Mouse (Mus musculus): ENCODE data around the gene Abca7. TPM values are rescaled to one million over a fixed set of nuclear protein-coding genes. Genes with fewer than 3 reads are reported as not detected.

The Abca7 gene
- polyA plus RNA-seq, 1 experiment from 2014 or later, result 4.0 TPM

DNA sequence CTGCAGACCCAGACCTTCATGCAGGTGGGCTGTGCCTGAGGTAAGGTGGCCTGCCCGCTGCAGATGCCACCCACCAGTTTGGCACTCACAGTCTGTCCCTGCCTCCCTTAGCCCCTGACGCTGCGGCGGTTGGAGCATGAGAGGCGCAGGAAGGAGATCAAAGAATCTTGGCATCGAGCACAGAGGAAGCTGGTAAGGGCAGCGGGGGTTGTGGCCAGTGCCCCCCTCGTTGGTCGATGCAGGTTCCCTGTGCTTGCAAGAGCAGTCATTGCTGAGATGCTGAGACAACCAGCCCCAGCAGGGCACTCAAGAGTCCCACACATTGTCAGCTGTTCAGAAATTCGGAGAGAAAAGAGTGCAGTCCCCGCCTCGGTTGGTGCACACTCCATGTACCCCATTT, 25.9 kb downstream of the Abca7 start:
- H3K27ac ChIP-seq (replicated peaks), result no peak overlapping the region
- peaks cover 5% of the 10 kb centered on the region; the same call in 1 of the 2 replicates for H3K27me3 ChIP-seq
- H3K4me1 ChIP-seq, result peaks cover 28% of the 10 kb centered on the region
- no peaks in the 10 kb centered on the region for H3K9me3 ChIP-seq (replicated peaks)
- no peak for ATAC-seq (ENCODE audit: insufficient number of reproducible peaks, low FRiP score, low TSS enrichment, low read depth)
- H3K9ac ChIP-seq, result no peak overlapping the region
- H3K4me3 ChIP-seq (replicated peaks), result no peak overlapping the region
- no peaks in the 10 kb centered on the region for H3K36me3 ChIP-seq
- H3K4me2 ChIP-seq (replicated peaks), result no peak overlapping the region
- 88% methylated on average over 12 of the region's 12 CpGs for WGBS

DNA sequence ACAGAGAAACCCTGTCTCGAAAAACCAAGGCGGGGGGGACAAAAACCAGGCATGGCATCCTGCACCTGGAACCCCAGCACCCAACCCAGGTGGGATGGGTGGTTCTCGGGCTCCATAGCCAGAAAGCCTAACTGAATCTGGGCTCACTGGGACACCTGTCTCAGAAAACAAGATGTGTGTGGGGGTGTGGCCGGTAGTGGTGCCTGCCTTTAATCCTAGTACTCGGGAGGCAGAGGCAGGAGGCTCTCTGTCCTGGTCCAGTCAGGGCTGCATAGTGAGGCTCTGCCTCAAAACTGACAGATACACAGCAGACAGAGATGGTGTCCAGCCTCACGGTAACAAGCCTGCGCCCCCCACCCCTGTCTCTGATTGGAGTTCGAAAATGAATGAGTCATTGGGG, 26.5 kb downstream of the Abca7 start:
- Histone ChIP-seq H3K9me3 (replicated peaks) (no peaks in the 10 kb centered on the region), H3K4me3 (replicated peaks) (no peak overlapping the region), H3K27me3 (peaks cover 5% of the 10 kb centered on the region; the same call in 1 of the 2 replicates), H3K4me1 (peaks cover 28% of the 10 kb centered on the region), H3K27ac (replicated peaks) (no peak overlapping the region), H3K4me2 (replicated peaks) (no peak overlapping the region), H3K36me3 (no peaks in the 10 kb centered on the region), H3K9ac (no peak overlapping the region)
- WGBS, result 92% methylated on average over 8 of the region's 8 CpGs
- no peak for ATAC-seq (ENCODE audit: insufficient number of reproducible peaks, low FRiP score, low TSS enrichment, low read depth)

DNA sequence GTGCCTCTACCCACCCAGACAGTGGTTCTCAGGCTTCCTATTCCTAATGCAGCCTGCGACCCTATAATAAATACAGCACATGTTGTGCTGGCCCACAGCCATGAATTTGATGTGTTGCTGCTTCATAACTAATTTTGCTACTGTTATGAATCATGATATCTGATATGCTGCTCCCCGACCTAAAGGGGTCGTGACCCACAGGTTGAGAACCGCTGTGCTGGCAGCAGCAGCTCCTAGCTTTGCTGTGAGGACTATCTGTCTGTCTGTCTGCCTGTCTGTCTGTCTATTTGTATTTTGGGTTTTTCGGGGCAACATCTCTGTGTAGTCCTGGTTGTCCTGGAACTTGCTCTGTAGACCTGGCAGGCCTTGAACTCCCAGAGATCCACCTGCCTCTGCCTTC, 27.5 kb downstream of the Abca7 start:
- H3K4me1 ChIP-seq, result peaks cover 26% of the 10 kb centered on the region
- H3K4me2 ChIP-seq (replicated peaks), result no peak overlapping the region
- no peaks in the 10 kb centered on the region for H3K9me3 ChIP-seq (replicated peaks)
- no peak overlapping the region for H3K4me3 ChIP-seq (replicated peaks)
- ATAC-seq (ENCODE audit: insufficient number of reproducible peaks, low FRiP score, low TSS enrichment, low read depth), result no peak
- H3K27me3 ChIP-seq, result peaks cover 5% of the 10 kb centered on the region; the same call in 1 of the 2 replicates
- H3K9ac ChIP-seq, result no peak overlapping the region
- H3K27ac ChIP-seq (replicated peaks), result no peak overlapping the region
- H3K36me3 ChIP-seq, result no peaks in the 10 kb centered on the region
- WGBS, result 71% methylated on average over 5 of the region's 5 CpGs

DNA sequence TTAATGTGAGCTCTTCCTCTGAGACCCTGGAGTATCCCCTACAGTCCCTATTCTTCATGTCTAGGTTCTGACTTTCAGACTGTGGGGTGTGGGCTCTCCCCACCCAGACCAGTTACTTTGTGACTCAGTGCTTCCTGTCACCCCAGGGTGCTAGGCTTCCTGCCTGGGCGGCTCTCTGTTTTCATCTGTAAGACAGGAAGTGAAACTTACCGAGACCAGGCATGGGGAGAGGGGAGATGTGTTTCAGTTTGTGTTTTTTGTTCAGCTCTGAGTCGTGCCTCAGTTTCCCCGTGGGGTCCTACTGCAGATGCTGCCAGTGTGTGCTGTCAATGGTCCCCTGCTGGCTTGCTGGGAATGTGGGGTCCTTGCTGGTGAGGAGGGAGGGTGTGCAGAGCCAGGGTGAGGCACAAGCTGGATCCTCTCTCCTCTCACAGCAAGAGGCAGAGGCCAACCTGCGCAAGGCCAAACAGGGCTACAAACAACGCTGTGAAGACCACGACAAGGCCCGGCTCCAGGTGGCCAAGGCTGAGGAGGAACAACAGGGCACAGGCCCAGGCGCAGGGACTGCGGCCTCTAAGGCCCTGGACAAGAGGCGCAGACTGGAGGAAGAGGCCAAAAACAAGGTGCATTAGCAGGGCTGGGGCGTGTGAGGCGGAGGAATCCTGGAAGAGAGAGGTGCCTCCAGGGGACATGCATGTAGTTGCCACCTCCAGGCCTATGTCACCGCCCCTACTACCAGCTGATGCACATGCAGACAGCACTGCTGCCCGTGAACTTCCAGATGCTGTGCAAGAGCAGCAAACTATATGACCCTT, 28.1 kb downstream of the Abca7 start:
- Histone ChIP-seq H3K9ac (no peak overlapping the region), H3K27ac (replicated peaks) (no peak overlapping the region), H3K36me3 (no peaks in the 10 kb centered on the region), H3K27me3 (peaks cover 4% of the 10 kb centered on the region; the same call in 1 of the 2 replicates), H3K4me1 (peaks cover 19% of the 10 kb centered on the region), H3K4me2 (replicated peaks) (no peak overlapping the region), H3K9me3 (replicated peaks) (no peaks in the 10 kb centered on the region), H3K4me3 (replicated peaks) (no peak overlapping the region)
- ATAC-seq (ENCODE audit: insufficient number of reproducible peaks, low FRiP score, low TSS enrichment, low read depth), result no peak
- WGBS, result 67% methylated on average over 15 of the region's 15 CpGs

DNA sequence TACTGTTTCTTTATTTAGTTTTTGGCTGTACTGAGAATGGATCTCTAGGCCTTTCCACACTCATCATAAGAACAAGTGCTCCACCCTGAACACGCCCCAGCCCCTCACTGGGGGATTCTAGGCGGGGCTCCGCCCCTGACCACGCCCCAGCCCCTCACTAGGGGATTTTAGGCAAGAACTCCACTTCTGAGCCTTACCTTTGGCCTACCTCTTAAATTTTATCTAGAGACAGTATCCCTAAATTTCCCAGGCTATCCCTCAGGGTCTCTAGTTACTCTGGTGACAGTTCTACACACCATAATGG, 28.7 kb downstream of the Abca7 start:
- H3K9ac ChIP-seq, result no peak overlapping the region
- H3K4me2 ChIP-seq (replicated peaks), result no peak overlapping the region
- no peaks in the 10 kb centered on the region for H3K36me3 ChIP-seq
- peaks cover 13% of the 10 kb centered on the region for H3K4me1 ChIP-seq
- WGBS, result 53% methylated on average over 4 of the region's 4 CpGs
- no peak overlapping the region for H3K4me3 ChIP-seq (replicated peaks)
- no peak overlapping the region for H3K27ac ChIP-seq (replicated peaks)
- no peak for ATAC-seq (ENCODE audit: insufficient number of reproducible peaks, low FRiP score, low TSS enrichment, low read depth)
- no peaks in the 10 kb centered on the region for H3K9me3 ChIP-seq (replicated peaks)
- no peaks in the 10 kb centered on the region for H3K27me3 ChIP-seq

DNA sequence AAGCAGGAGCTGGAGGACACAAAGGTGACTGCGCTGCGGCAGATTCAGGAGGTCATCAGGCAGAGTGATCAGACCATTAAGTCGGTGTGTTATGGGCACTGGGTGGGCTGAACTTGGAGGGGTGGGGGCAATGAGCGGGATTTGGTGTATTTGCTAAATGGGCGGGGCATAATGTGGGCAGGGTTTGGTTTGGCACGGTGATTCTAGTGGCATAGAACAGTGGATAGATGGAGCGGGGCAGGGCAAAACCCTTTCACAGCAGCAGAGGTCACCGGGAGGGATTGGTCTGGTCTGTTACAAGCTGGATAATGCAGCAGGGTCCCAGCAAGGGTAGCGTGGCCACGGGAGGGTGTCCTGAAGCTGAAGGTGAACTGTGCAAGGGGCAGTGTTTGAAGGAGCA, 29.2 kb downstream of the Abca7 start:
- H3K4me1 ChIP-seq, result peaks cover 8% of the 10 kb centered on the region; the same call in 1 of the 2 replicates
- H3K4me2 ChIP-seq (replicated peaks), result no peak overlapping the region
- H3K27me3 ChIP-seq, result no peaks in the 10 kb centered on the region
- H3K9ac ChIP-seq, result no peak overlapping the region
- no peak overlapping the region for H3K4me3 ChIP-seq (replicated peaks)
- H3K27ac ChIP-seq (replicated peaks), result no peak overlapping the region
- ATAC-seq (ENCODE audit: insufficient number of reproducible peaks, low FRiP score, low TSS enrichment, low read depth), result no peak
- no peaks in the 10 kb centered on the region for H3K9me3 ChIP-seq (replicated peaks)
- no peaks in the 10 kb centered on the region for H3K36me3 ChIP-seq
- 75% methylated on average over 10 of the region's 10 CpGs for WGBS

DNA sequence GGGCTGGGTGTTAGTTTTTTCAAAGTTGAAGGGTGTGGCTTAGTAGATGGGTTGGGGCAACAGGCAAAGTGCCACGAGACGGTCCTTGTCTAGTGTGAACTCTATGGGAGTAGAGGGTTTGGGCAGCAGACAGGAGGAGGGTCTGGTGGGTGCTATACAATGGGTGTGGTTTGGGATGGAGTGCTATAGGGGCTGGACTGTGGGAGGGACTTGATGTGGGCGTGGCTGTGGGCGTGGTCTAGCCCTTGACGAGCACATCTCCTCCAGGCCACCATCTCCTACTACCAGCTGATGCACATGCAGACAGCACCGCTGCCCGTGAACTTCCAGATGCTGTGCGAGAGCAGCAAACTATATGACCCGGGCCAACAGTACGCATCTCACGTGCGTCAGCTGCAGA, 29.6 kb downstream of the Abca7 start:
- H3K9ac ChIP-seq, result no peak overlapping the region
- no peak overlapping the region for H3K4me2 ChIP-seq (replicated peaks)
- no peaks in the 10 kb centered on the region for H3K9me3 ChIP-seq (replicated peaks)
- ATAC-seq (ENCODE audit: insufficient number of reproducible peaks, low FRiP score, low TSS enrichment, low read depth), result no peak
- no peak overlapping the region for H3K4me3 ChIP-seq (replicated peaks)
- H3K36me3 ChIP-seq, result no peaks in the 10 kb centered on the region
- no peak overlapping the region for H3K27ac ChIP-seq (replicated peaks)
- peaks cover 6% of the 10 kb centered on the region; the same call in 1 of the 2 replicates for H3K4me1 ChIP-seq
- H3K27me3 ChIP-seq, result no peaks in the 10 kb centered on the region
- 57% methylated on average over 12 of the region's 12 CpGs for WGBS

DNA sequence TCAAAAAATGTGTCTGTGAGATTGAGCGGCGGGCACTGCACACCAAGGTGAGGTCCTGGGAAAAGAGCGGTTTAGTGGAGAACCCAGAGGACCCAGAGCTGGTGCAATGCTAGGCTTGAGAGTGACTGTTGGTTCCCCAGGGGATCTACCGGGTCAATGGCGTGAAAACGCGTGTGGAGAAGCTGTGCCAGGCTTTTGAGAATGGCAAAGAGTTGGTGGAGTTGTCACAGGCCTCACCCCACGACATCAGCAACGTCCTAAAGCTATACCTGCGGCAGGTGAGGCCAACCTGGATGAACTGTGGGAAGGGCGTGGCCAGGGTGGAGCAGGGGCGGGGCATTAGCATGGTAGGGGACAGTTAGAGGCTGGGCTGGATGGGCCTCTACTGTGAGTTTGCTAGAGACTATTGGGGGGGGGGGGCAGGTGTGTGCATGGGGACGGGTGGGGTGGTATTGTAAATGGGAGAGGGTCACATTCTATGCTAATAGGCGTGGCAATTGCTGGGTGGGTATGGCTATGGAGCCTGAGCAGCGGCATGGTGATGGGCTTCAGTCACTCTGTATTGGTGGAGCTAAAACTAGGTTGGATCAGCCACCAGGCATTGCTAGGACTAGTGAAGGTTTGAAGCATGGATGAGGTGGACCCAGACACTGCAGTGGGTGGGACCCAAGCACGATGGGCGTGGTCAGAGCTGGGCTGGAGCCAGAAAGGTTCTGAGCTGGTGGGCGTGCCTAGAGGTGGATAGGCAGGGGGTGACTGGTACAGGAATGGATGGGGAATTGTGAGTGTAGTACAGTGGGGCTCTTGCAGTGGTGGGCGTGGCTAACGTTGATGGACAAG, 31.6 kb downstream of the Abca7 start:
- H3K4me3 ChIP-seq (replicated peaks), result no peak overlapping the region
- H3K4me1 ChIP-seq, result peaks cover 13% of the 10 kb centered on the region; the same call in 1 of the 2 replicates
- ATAC-seq (ENCODE audit: insufficient number of reproducible peaks, low FRiP score, low TSS enrichment, low read depth), result no peak
- H3K4me2 ChIP-seq (replicated peaks), result no peak overlapping the region
- no peaks in the 10 kb centered on the region for H3K9me3 ChIP-seq (replicated peaks)
- H3K36me3 ChIP-seq, result no peaks in the 10 kb centered on the region
- H3K9ac ChIP-seq, result no peak overlapping the region
- 70% methylated on average over 20 of the region's 20 CpGs for WGBS
- H3K27me3 ChIP-seq, result no peaks in the 10 kb centered on the region
- no peak overlapping the region for H3K27ac ChIP-seq (replicated peaks)

DNA sequence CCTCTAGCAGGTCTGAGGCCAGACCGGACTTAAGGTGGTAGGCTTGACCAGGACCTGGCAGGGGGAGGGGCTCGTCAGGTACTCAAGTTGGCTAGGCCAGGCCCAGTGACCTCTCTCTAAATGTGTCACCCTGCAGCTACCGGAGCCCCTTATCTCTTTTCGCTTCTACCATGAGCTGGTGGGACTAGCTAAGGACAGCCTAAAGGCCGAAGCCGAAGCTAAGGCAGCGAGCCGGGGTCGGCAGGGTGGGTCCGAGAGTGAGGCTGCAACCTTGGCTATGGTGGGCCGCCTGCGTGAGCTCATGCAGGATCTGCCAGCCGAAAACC, 32.2 kb downstream of the Abca7 start:
- WGBS, result 94% methylated on average over 13 of the region's 13 CpGs
- ATAC-seq (ENCODE audit: insufficient number of reproducible peaks, low FRiP score, low TSS enrichment, low read depth), result no peak

DNA sequence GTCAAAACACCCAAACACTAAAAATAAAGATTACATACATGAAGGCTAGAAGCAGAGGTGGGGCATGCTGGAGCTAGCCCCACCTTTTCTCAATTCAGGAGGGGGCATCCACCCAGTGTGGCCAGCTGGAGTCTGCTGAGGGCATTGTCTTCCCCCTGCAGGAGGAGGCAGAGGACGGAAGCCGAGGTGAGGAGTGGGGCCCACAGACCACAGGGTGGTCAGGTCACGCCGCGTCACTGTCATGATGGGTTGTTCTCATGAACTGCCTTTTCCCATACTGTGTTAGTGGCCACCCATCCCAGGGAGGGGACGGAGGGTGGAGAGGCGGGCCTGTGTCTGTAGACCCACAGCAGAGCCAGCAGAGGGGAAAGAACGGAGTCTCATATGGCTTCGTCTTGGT, 33.9 kb downstream of the Abca7 start:
- Histone ChIP-seq H3K27ac (replicated peaks) (no peak overlapping the region), H3K9me3 (replicated peaks) (no peaks in the 10 kb centered on the region), H3K9ac (no peak overlapping the region), H3K4me1 (peaks cover 24% of the 10 kb centered on the region), H3K27me3 (no peaks in the 10 kb centered on the region), H3K4me2 (replicated peaks) (no peak overlapping the region), H3K4me3 (replicated peaks) (no peak overlapping the region), H3K36me3 (peaks cover 8% of the 10 kb centered on the region)
- WGBS, result 81% methylated on average over 9 of the region's 9 CpGs
- ATAC-seq (ENCODE audit: insufficient number of reproducible peaks, low FRiP score, low TSS enrichment, low read depth), result no peak

More for the DNA sequence above, 32.2 kb downstream of the Abca7 start:
- Histone ChIP-seq H3K27me3 (no peaks in the 10 kb centered on the region), H3K9me3 (replicated peaks) (no peaks in the 10 kb centered on the region), H3K9ac (no peak overlapping the region), H3K36me3 (no peaks in the 10 kb centered on the region), H3K4me1 (peaks cover 18% of the 10 kb centered on the region; the same call in 1 of the 2 replicates), H3K27ac (replicated peaks) (no peak overlapping the region), H3K4me3 (replicated peaks) (no peak overlapping the region), H3K4me2 (replicated peaks) (no peak overlapping the region)

DNA sequence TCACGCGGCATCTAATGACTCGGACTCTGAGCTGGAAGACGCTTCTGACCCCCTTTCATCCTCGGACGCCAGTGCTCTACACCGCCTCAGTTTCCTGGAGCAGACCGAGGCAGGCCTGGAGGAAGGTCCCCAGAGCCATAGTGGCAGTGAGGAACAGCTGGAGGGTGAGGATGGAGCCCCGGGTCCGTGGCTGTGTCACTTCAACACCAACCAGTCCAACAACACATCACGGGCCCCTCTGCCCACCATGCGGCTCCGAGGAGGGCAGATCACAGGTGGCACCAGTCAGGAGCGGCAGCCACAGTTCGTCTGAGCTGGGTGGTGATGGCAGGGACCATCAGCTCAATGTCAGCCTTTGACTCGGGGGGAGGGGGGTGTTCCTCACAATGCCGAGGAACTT, 34.4 kb downstream of the Abca7 start:
- no peaks in the 10 kb centered on the region for H3K27me3 ChIP-seq
- H3K4me2 ChIP-seq (replicated peaks), result no peak overlapping the region
- H3K36me3 ChIP-seq, result peaks cover 13% of the 10 kb centered on the region
- 81% methylated on average over 17 of the region's 17 CpGs for WGBS
- H3K4me1 ChIP-seq, result peaks cover 24% of the 10 kb centered on the region
- no peaks in the 10 kb centered on the region for H3K9me3 ChIP-seq (replicated peaks)
- no peak for ATAC-seq (ENCODE audit: insufficient number of reproducible peaks, low FRiP score, low TSS enrichment, low read depth)
- H3K4me3 ChIP-seq (replicated peaks), result no peak overlapping the region
- no peak overlapping the region for H3K9ac ChIP-seq
- H3K27ac ChIP-seq (replicated peaks), result no peak overlapping the region
